Mouse (Mus musculus) myocyte (in vitro differentiated cells): ENCODE measurements around the gene Clasrp. TPM values are rescaled to one million over a fixed set of nuclear protein-coding genes. Genes with fewer than 3 reads are reported as not detected.
"Not testable (repeated sequence)": the region's sequence is repeated elsewhere in the genome, so short reads cannot be mapped to it uniquely, and the experiment has no call there.

Experiments
- H3K27me3 ChIP-seq: one replicate; pipeline ENCODE4 v1.6.1; 2011; ENCODE audit not compliant: control insufficient read depth, insufficient read depth, insufficient read length
- H3K36me3 ChIP-seq: one replicate; pipeline ENCODE4 v1.6.1; 2011; ENCODE audit not compliant: control insufficient read depth, insufficient read depth
- H3K4me2 ChIP-seq: one replicate; pipeline ENCODE4 v1.6.1; 2011; ENCODE audit warnings: low read depth, control low read depth
- H3K4me3 ChIP-seq: one replicate; pipeline ENCODE4 v1.5.1; 2011; ENCODE audit warnings: mild to moderate bottlenecking, control low read depth, moderate library complexity
- H3K79me2 ChIP-seq: one replicate; pipeline ENCODE4 v1.6.1; 2011; ENCODE audit not compliant: control insufficient read depth, insufficient read depth
- H3ac ChIP-seq: one replicate; pipeline ENCODE4 v1.6.1; 2011; ENCODE audit not compliant: control insufficient read depth, insufficient read length
- CEBPB ChIP-seq: IDR thresholded peaks from 2 replicates; pipeline ENCODE4 v1.6.1; 2011; ENCODE audit warnings: mild to moderate bottlenecking, moderate library complexity; ENCODE audit not compliant: poor library complexity, insufficient read depth, severe bottlenecking
- E2F4 ChIP-seq: IDR thresholded peaks from one replicate; pipeline ENCODE4 v1.6.1; 2011; ENCODE audit warnings: mild to moderate bottlenecking, control low read depth, moderate library complexity; ENCODE audit not compliant: insufficient read depth
- MAX ChIP-seq: IDR thresholded peaks from one replicate; pipeline ENCODE4 v1.6.1; 2011; ENCODE audit warnings: low read depth, mild to moderate bottlenecking, control low read depth
- MYOD1 ChIP-seq, 3 experiments: IDR thresholded peaks; one replicate each; pipeline ENCODE4 v1.6.1; 2011; ENCODE audit warnings: control low read depth in 2 of 3, low read depth in 2 of 3, mild to moderate bottlenecking in 2 of 3, moderate library complexity in 1 of 3; ENCODE audit not compliant: insufficient read length in 2 of 3, control insufficient read depth in 1 of 3
- MYOG ChIP-seq, 3 experiments: IDR thresholded peaks; one replicate each; pipeline ENCODE4 v1.6.1; 2011; ENCODE audit warnings: control low read depth in 2 of 3, low read depth in 2 of 3, mild to moderate bottlenecking in 2 of 3; ENCODE audit not compliant: insufficient read length in 2 of 3, control insufficient read depth in 1 of 3, insufficient read depth in 1 of 3
- POLR2A ChIP-seq: IDR thresholded peaks from one replicate; pipeline ENCODE4 v1.6.1; 2011; ENCODE audit warnings: low read depth, mild to moderate bottlenecking, control low read depth, moderate library complexity; ENCODE audit not compliant: insufficient read length
- POLR2AphosphoS2 ChIP-seq: IDR thresholded peaks from one replicate; pipeline ENCODE4 v1.6.1; 2011; ENCODE audit warnings: low read depth, control low read depth; ENCODE audit not compliant: insufficient read length
- REST ChIP-seq: IDR thresholded peaks from one replicate; pipeline ENCODE4 v1.6.1; 2011; ENCODE audit warnings: mild to moderate bottlenecking, control low read depth, moderate library complexity; ENCODE audit not compliant: insufficient read depth, insufficient read length
- SRF ChIP-seq: IDR thresholded peaks from one replicate; pipeline ENCODE4 v1.6.1; 2011; ENCODE audit warnings: low read depth; ENCODE audit not compliant: control insufficient read depth, insufficient read length
- TCF12 ChIP-seq: IDR thresholded peaks from one replicate; pipeline ENCODE4 v1.6.1; 2011; ENCODE audit warnings: mild to moderate bottlenecking, control low read depth; ENCODE audit not compliant: poor library complexity, insufficient read depth, severe bottlenecking
- TCF3 ChIP-seq: IDR thresholded peaks from one replicate; pipeline ENCODE4 v1.6.1; 2011; ENCODE audit warnings: low read depth, control low read depth; ENCODE audit not compliant: insufficient read length
- USF1 ChIP-seq: IDR thresholded peaks from one replicate; pipeline ENCODE4 v1.6.1; 2011; ENCODE audit warnings: low read depth, mild to moderate bottlenecking, control low read depth, moderate library complexity
- polyA plus RNA-seq: library from polyadenylated mRNA; unstranded; fragments of >200 nt; fragmentation: generic; extraction: Trizol; gene quantifications from one replicate; pipeline ENCODE4 v1.2.1, GENCODE M21; 2012; ENCODE audit warnings: missing spikeins

Clasrp gene
- polyA plus RNA-seq, 1 experiment: 14.8 TPM

DNA sequence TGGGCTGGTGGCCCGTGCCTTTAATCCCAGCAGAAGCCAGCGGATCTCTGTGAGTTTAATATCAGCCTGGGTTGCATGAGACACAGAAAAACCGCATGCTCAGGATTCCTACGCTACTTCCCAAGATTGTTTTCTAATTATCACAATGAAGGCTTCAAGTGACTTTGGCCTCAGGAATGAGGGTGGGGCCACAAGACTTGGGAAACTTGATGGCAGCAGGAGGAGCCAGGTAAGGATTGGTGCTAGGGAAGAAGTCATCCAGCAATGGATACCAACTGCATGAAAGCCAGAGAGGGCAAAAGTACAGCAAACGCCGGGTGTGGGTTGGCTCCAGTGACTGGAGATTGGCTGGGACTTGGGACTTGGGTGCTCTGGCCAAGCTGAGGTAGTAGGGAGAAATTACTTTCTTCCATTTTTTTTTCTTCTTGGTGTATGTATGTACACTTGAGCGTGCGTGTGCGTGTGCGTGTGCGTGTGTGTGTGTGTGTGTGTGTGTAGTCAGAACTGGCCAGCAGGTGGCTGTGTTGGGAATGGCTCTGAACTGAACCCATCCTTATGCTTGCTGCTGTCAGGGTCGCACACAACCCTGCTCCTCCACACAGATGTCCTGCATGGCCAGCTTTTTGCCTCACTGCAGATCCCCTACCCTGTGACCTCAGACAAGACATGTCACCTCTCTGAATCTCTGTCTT is 5.5 kb upstream of the Clasrp start:
- no peaks in the 10 kb centered on the region for H3K79me2 ChIP-seq
- H3K36me3 ChIP-seq: peaks cover 10% of the 10 kb centered on the region
- no peaks in the 10 kb centered on the region for H3K27me3 ChIP-seq
- no peak overlapping the region for H3K4me3 ChIP-seq
- TF ChIP-seq CEBPB (no peak), TCF3 (no peak), MYOD1 (IDR thresholded peaks at IDR 0.05; ENCODE audit: control insufficient read depth in 1 of 3, insufficient read length in 2 of 3, low read depth in 2 of 3) (no peak), MYOG (IDR thresholded peaks at IDR 0.05; ENCODE audit: control insufficient read depth in 1 of 3, insufficient read depth in 1 of 3, insufficient read length in 2 of 3, low read depth in 2 of 3) (no peak), SRF (no peak), TCF12 (no peak), REST (no peak), USF1 (no peak), MAX (no peak), POLR2A (no peak), POLR2AphosphoS2 (no peak), E2F4 (no peak)
- no peak overlapping the region for H3ac ChIP-seq
- no peak overlapping the region for H3K4me2 ChIP-seq

DNA sequence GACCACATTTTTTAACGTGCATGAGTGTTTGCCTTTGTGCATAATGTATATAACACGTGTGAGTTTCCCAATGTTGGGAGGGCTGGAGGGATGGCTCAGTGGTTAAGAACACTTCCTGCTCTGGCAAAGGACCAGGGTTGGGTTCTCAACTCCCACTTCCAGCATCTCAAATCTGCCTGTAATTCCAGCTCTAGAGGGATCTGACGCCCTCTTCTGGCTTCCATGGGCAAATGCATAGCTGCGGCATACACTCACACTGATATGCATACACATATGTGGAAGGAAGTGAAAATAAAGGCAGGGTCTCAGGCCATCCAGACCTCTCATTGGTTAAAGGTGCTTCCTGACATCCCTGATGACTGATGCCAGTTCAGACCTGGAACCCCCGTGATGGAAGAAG is 3.0 kb upstream of the Clasrp start:
- Histone ChIP-seq H3ac (no peak overlapping the region), H3K4me3 (no peak overlapping the region), H3K4me2 (no peak overlapping the region), H3K27me3 (no peaks in the 10 kb centered on the region), H3K79me2 (peaks cover 14% of the 10 kb centered on the region), H3K36me3 (peaks cover 6% of the 10 kb centered on the region)
- TF ChIP-seq MYOD1 (IDR thresholded peaks at IDR 0.05; ENCODE audit: control insufficient read depth in 1 of 3, insufficient read length in 2 of 3, low read depth in 2 of 3): no peak
- no peak for TF ChIP-seq REST
- no peak for TF ChIP-seq MAX
- no peak for TF ChIP-seq MYOG (IDR thresholded peaks at IDR 0.05; ENCODE audit: control insufficient read depth in 1 of 3, insufficient read depth in 1 of 3, insufficient read length in 2 of 3, low read depth in 2 of 3)
- no peak for TF ChIP-seq USF1
- no peak for TF ChIP-seq SRF
- TF ChIP-seq POLR2A: no peak
- no peak for TF ChIP-seq TCF12
- no peak for TF ChIP-seq TCF3
- no peak for TF ChIP-seq POLR2AphosphoS2
- no peak for TF ChIP-seq CEBPB
- no peak for TF ChIP-seq E2F4

DNA sequence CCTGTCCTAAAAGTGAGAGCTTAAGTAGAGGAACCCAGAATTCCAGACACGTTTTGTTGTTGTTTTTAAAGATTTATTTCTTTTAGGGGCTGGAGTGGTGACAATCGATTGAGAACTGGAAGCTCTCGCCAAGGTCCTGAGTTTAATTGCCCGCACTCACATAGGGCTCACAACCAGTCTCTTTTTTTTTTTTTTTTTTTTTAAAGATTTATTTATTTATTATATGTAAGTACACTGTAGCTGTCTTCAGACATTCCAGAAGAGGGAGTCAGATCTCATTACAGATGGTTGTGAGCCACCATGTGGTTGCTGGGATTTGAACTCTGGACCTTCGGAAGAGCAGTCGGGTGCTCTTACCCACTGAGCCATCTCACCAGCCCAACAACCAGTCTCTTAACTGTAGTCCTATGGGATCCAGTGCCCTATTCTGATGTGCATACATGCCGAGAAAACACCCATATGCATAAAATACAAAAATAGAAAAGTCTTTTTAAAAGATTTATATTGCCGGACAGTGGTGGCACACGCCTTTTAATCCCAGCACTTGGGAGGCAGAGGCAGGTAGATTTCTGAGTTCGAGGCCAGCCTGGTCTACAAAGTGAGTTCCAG is 424 bp upstream of the Clasrp start:
- H3K4me2 ChIP-seq: peak overlapping the region; percentile 48
- peak overlapping the region; percentile 69 for H3K4me3 ChIP-seq
- H3ac ChIP-seq: peak overlapping the region; percentile 72
- H3K27me3 ChIP-seq, H3K36me3 ChIP-seq: not testable (repeated sequence)
- peaks cover 32% of the 10 kb centered on the region for H3K79me2 ChIP-seq

DNA sequence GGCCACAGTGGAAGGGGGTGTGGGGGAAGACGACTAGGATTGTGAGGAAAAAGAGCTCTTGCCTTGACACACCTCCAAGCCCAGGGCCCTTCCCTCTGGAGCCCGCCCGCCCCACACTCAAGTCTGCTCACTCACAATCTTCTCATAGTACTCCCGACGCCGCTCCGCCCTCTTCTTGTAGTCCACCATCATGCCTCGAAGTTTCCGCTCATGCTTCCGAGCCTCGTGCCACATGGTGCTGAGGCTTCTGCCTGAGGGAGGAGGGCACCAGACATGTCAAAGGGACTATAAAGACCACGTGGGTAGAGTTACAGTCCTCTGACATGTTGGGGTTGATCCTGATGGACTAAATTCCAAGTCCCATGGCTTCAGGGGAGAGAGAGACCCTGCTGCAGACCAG is 1.2 kb downstream of the Clasrp start:
- Histone ChIP-seq H3K27me3 (no peaks in the 10 kb centered on the region), H3K36me3 (peaks cover 4% of the 10 kb centered on the region), H3ac (peak overlapping the region; percentile 72), H3K79me2 (peaks cover 38% of the 10 kb centered on the region), H3K4me3 (peak overlapping the region; percentile 69), H3K4me2 (peak overlapping the region; percentile 85)
- no peak for TF ChIP-seq E2F4
- TF ChIP-seq CEBPB: no peak
- no peak for TF ChIP-seq USF1
- no peak for TF ChIP-seq TCF12
- TF ChIP-seq POLR2A: no peak
- no peak for TF ChIP-seq POLR2AphosphoS2

DNA sequence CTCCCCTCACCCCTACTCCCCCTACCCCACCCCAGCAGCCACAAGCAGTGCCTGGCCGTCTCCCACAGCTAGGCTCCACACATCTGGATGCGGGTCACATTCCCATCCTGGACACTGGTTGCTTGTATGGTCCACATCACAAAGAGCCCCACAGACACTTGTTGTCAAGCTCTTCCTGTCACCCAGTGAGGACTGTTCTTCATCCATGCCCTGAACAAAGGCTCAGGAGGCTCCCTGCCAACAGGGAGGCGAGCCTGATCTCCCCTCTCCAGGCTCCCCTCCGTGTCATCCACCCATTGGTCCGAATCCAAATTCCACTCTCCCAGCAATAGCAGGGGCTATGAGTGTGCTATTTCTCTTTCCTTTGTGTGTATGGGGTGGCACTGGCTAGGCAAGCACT is 3.7 kb downstream of the Clasrp start:
- TF ChIP-seq MYOD1 (IDR thresholded peaks at IDR 0.05; ENCODE audit: control insufficient read depth in 1 of 3, insufficient read length in 2 of 3, low read depth in 2 of 3) (no peak), SRF (no peak), USF1 (no peak), TCF3 (no peak), MAX (no peak), E2F4 (no peak), MYOG (IDR thresholded peaks at IDR 0.05; ENCODE audit: control insufficient read depth in 1 of 3, insufficient read depth in 1 of 3, insufficient read length in 2 of 3, low read depth in 2 of 3) (no peak), TCF12 (no peak), REST (no peak), POLR2AphosphoS2 (no peak), POLR2A (no peak), CEBPB (no peak)
- no peaks in the 10 kb centered on the region for H3K27me3 ChIP-seq
- H3ac ChIP-seq: no peak overlapping the region
- H3K4me3 ChIP-seq: no peak overlapping the region
- peaks cover 4% of the 10 kb centered on the region for H3K36me3 ChIP-seq
- peaks cover 43% of the 10 kb centered on the region for H3K79me2 ChIP-seq
- H3K4me2 ChIP-seq: no peak overlapping the region
